23 mouse cellular contexts compared by ENCODE assay signal in genomic region chr5:54588332-54589020, GRCm38 (mm10).
DNase-seq lines count a peak whose midpoint lies in the region; ATAC-seq and TF ChIP-seq lines count a peak whose summit lies in the region.
"Had no signal": no experiment of that assay in that cellular context is flagged by ENCODE, and none has a peak within 500 bp of the region (broad histone marks: within the 10 kb centered on the region; RNA-seq: fewer than 3 reads in every experiment).

No protein-coding gene starts in this region.

- in situ Hi-C loops in ES-E14 (cut with MboI; ENCODE audit: low sequenced_read_pairs in 2 of 2, unreplicated experiment in 2 of 2), result no loop called here

- TF ChIP-seq CTCF in left cerebral cortex, adult 2 months (IDR thresholded peaks at IDR 0.05), result peak; percentile 56

- H3K4me1 ChIP-seq in ES-E14 (ENCODE audit: control insufficient read depth in 2 of 2, insufficient read depth in 2 of 2, low read length in 2 of 2, poor library complexity in 1 of 2), result no peaks in the 10 kb centered on the region
- H3K4me1 ChIP-seq: forebrain, embryonic 15.5 days; hindbrain, embryonic 15.5 days; limb, embryonic 10.5 days; midbrain, embryonic 12.5 days; neural tube, embryonic 15.5 days had no signal

- no peak for ATAC-seq in monocyte, adult 5-6 weeks (replicated peaks; ENCODE audit: insufficient number of reproducible peaks, low FRiP score, low TSS enrichment, poor library complexity, severe bottlenecking)
- ATAC-seq: activated CD4-positive, CD25-positive, alpha-beta regulatory T cell, adult 4 months; forebrain, embryonic 15.5 days had no signal

- no peaks in the 10 kb centered on the region for H3K9me3 ChIP-seq in ES-E14 (ENCODE audit: control insufficient read depth, insufficient read depth, low read depth, low read length)
- H3K9me3 ChIP-seq: forebrain, embryonic 15.5 days; hindbrain, embryonic 15.5 days; limb, embryonic 10.5 days; midbrain, embryonic 12.5 days; neural tube, embryonic 15.5 days had no signal

- H3K27ac ChIP-seq in left cerebral cortex, adult 2 months, result no peak overlapping the region
- no peak overlapping the region for H3K27ac ChIP-seq in ES-E14 (ENCODE audit: insufficient read depth, low read depth, low read length, poor library complexity, severe bottlenecking)
- H3K27ac ChIP-seq: forebrain, embryonic 15.5 days; hindbrain, embryonic 15.5 days; limb, embryonic 10.5 days; macrophage; midbrain, embryonic 12.5 days; neural tube, embryonic 15.5 days had no signal

- H3K36me3 ChIP-seq in ES-E14 (ENCODE audit: control insufficient read depth, insufficient read depth, low read length, poor library complexity, severe bottlenecking), result no peaks in the 10 kb centered on the region
- H3K36me3 ChIP-seq: forebrain, embryonic 15.5 days; hindbrain, embryonic 15.5 days; limb, embryonic 10.5 days; midbrain, embryonic 12.5 days; neural tube, embryonic 15.5 days had no signal

- H3K4me3 ChIP-seq in left cerebral cortex, adult 2 months, result no peak overlapping the region
- no peak overlapping the region for H3K4me3 ChIP-seq in ES-E14 (ENCODE audit: insufficient read depth in 1 of 2, low read depth in 1 of 2, low read length in 2 of 2, poor library complexity in 1 of 2, severe bottlenecking in 1 of 2)
- H3K4me3 ChIP-seq: erythroblast, embryonic 14.5 days; forebrain, embryonic 15.5 days; hindbrain, embryonic 15.5 days; limb, embryonic 10.5 days; midbrain, embryonic 12.5 days; myocyte; neural tube, embryonic 15.5 days had no signal

- intact Hi-C loops in left cerebral cortex, adult 2 months (cut with DNase I), result no loop called here

- H3K9ac ChIP-seq in ES-E14 (ENCODE audit: insufficient read depth, low read depth, low read length, poor library complexity, severe bottlenecking), result no peak overlapping the region
- H3K9ac ChIP-seq: forebrain, embryonic 15.5 days; hindbrain, embryonic 15.5 days; midbrain, embryonic 12.5 days; neural tube, embryonic 15.5 days had no signal

- peak; percentile 37 for DNase-seq in heart, adult 11 months
- DNase-seq in heart, adult 8-10 months (ENCODE audit: low spot score), result no peak
- no peak for DNase-seq in left cerebral cortex, adult 2 months (ENCODE audit: extremely low spot score in 1 of 2, low spot score in 2 of 2)
- no peak for DNase-seq in left cerebral cortex, adult 18-20 months (ENCODE audit: low spot score in 2 of 2)
- peak; percentile 4 for DNase-seq in A20 (ENCODE audit: low read depth, low spot score)
- DNase-seq in ES-E14 (ENCODE audit: low read depth, low spot score), result peak; percentile 19
- DNase-seq in right cerebral cortex, postnatal 36 days (ENCODE audit: low spot score in 2 of 2), result no peak
- DNase-seq: adrenal gland, postnatal 14 days; cerebellum, adult 18-20 months; heart, postnatal 14 days; kidney, adult 8-10 months; right cerebral cortex, postnatal 25 days; thymus, postnatal 4 days had no signal

TF ChIP-seq in ES-E14, 5 proteins besides CTCF, POLR2A, EP300 and RAD21:
- no peak for TF ChIP-seq ZNF384 (IDR thresholded peaks at IDR 0.05; ENCODE audit: low read depth, low read length)
- TF ChIP-seq MAFK (IDR thresholded peaks at IDR 0.05; ENCODE audit: insufficient read depth, low read depth, low read length), result no peak
- TF ChIP-seq HCFC1 (IDR thresholded peaks at IDR 0.05; ENCODE audit: borderline replicate concordance, insufficient read depth, low read length), result no peak
- no peak for TF ChIP-seq ZC3H11A (IDR thresholded peaks at IDR 0.05; ENCODE audit: borderline replicate concordance, low read depth, low read length)
- no peak for TF ChIP-seq CHD2 (IDR thresholded peaks at IDR 0.05; ENCODE audit: low read depth, low read length)
TF ChIP-seq in ES-E14: peak in this region for 0.

Comparison
In these comparisons a context has a peak if more than half of its experiments do, and no peak if none do; other contexts are left out.
1. DNase-seq: peak in heart, adult 11 months (single experiment), A20 (single experiment) and ES-E14 (single experiment); none in heart, adult 8-10 months (single experiment), left cerebral cortex, adult 2 months (0 of 2), left cerebral cortex, adult 18-20 months (0 of 2) and right cerebral cortex, postnatal 36 days (0 of 2).